Mouse (Mus musculus) MEL (cell line): Measurements from ENCODE around the gene Aurka. TPM values are rescaled to one million over a fixed set of nuclear protein-coding genes. Genes with fewer than 3 reads are reported as not detected.

Experiments
- DNase-seq: peaks from one replicate; pipeline ENCODE4 v3.0.0; 2011; ENCODE audit warnings: low read depth, low spot score
- H3K27ac ChIP-seq: 2 replicates; pipeline ENCODE4 v1.5.1; 2012; ENCODE audit warnings: low read depth, mild to moderate bottlenecking, control low read depth, low read length, moderate library complexity; ENCODE audit not compliant: control insufficient read depth
- H3K27me3 ChIP-seq, 2 experiments: fragments of 150-350 bp in 1 of 2; sonication (generic) in 1 of 2; 2 replicates each; pipeline ENCODE4 v1.6.1; 2012; ENCODE audit warnings: low read length in 2 of 2, mild to moderate bottlenecking in 2 of 2, improper control_type of control experiment in 1 of 2, moderate library complexity in 1 of 2; ENCODE audit not compliant: insufficient read depth in 2 of 2, control insufficient read depth in 1 of 2
- H3K36me3 ChIP-seq, 2 experiments: 2 replicates each; pipeline ENCODE4 v1.6.1; 2012 to 2014; ENCODE audit warnings: low read length in 2 of 2, improper control_type of control experiment in 1 of 2, inconsistent platforms in 1 of 2, mild to moderate bottlenecking in 1 of 2; ENCODE audit not compliant: insufficient read depth in 2 of 2, control insufficient read depth in 1 of 2
- H3K4me1 ChIP-seq, 2 experiments: fragments of 150-350 bp in 1 of 2; sonication (generic) in 1 of 2; 2 replicates each; pipeline ENCODE4 v1.6.1; 2012; ENCODE audit warnings: low read length in 2 of 2, improper control_type of control experiment in 1 of 2, mild to moderate bottlenecking in 1 of 2; ENCODE audit not compliant: insufficient read depth in 2 of 2, control insufficient read depth in 1 of 2
- H3K4me3 ChIP-seq, 2 experiments: fragments of 150-350 bp in 1 of 2; sonication (generic) in 1 of 2; 2 replicates each; pipeline ENCODE4 v1.5.1; 2012; ENCODE audit warnings: low read depth in 2 of 2, low read length in 2 of 2, mild to moderate bottlenecking in 2 of 2, moderate library complexity in 2 of 2, control low read depth in 1 of 2, improper control_type of control experiment in 1 of 2; ENCODE audit not compliant: control insufficient read depth in 1 of 2, insufficient read depth in 1 of 2
- H3K79me2 ChIP-seq: 2 replicates; pipeline ENCODE4 v1.6.1; 2012; ENCODE audit warnings: mild to moderate bottlenecking, low read length, moderate library complexity; ENCODE audit not compliant: control insufficient read depth, poor library complexity, insufficient read depth
- H3K9ac ChIP-seq: 2 replicates; pipeline ENCODE4 v1.6.1; 2012; ENCODE audit warnings: low read depth, mild to moderate bottlenecking, control low read depth, low read length, moderate library complexity; ENCODE audit not compliant: control insufficient read depth, poor library complexity, severe bottlenecking
- H3K9me3 ChIP-seq: fragments of 150-350 bp; sonication (generic); replicated peaks from 2 replicates; pipeline ENCODE4 v1.6.1; 2012; ENCODE audit warnings: mild to moderate bottlenecking, low read length, improper control_type of control experiment, moderate library complexity; ENCODE audit not compliant: insufficient read depth
- CHD2 ChIP-seq: IDR thresholded peaks from 2 replicates; pipeline ENCODE4 v1.6.1; 2011; ENCODE audit warnings: low read length, improper control_type of control experiment
- ELF1 ChIP-seq: IDR thresholded peaks from 2 replicates; pipeline ENCODE4 v1.6.1; 2014; ENCODE audit warnings: low read depth, mild to moderate bottlenecking, inconsistent platforms, low read length, improper control_type of control experiment, moderate library complexity
- EP300 ChIP-seq, 2 experiments: IDR thresholded peaks; 2 replicates each; pipeline ENCODE4 v1.6.1; 2011; ENCODE audit warnings: improper control_type of control experiment in 2 of 2, low read length in 2 of 2, low read depth in 1 of 2, mild to moderate bottlenecking in 1 of 2
- JUND ChIP-seq: IDR thresholded peaks from 2 replicates; pipeline ENCODE4 v1.6.1; 2011; ENCODE audit warnings: low read depth, mild to moderate bottlenecking, improper control_type of control experiment, low read length
- KAT2A ChIP-seq: conservative IDR thresholded peaks from 2 replicates; pipeline ENCODE4 v1.6.1; 2012; ENCODE audit warnings: low read depth, low read length, improper control_type of control experiment, inconsistent platforms
- MAZ ChIP-seq: IDR thresholded peaks from 2 replicates; pipeline ENCODE4 v1.6.1; 2012; ENCODE audit warnings: low read depth, mild to moderate bottlenecking, inconsistent platforms, low read length, improper control_type of control experiment
- MEF2A ChIP-seq: IDR thresholded peaks from 2 replicates; pipeline ENCODE4 v1.6.1; 2014; ENCODE audit warnings: low read depth, mild to moderate bottlenecking, inconsistent platforms, low read length, improper control_type of control experiment; ENCODE audit not compliant: poor library complexity, insufficient replicate concordance, severe bottlenecking; ENCODE audit errors: extremely low read depth
- MYB ChIP-seq: IDR thresholded peaks from 2 replicates; pipeline ENCODE4 v1.6.1; 2011; ENCODE audit warnings: mild to moderate bottlenecking, low read depth, low read length, improper control_type of control experiment
- NRF1 ChIP-seq: IDR thresholded peaks from 2 replicates; pipeline ENCODE4 v1.6.1; 2014; ENCODE audit warnings: low read depth, mild to moderate bottlenecking, inconsistent platforms, low read length, improper control_type of control experiment, moderate library complexity; ENCODE audit not compliant: poor library complexity, insufficient read depth, severe bottlenecking
- POLR2AphosphoS5 ChIP-seq: IDR thresholded peaks from 2 replicates; pipeline ENCODE4 v1.6.1; 2012; ENCODE audit warnings: low read depth, borderline replicate concordance, mild to moderate bottlenecking, inconsistent platforms, low read length, moderate library complexity, mixed read lengths
- RAD21 ChIP-seq: IDR thresholded peaks from 2 replicates; pipeline ENCODE4 v1.6.1; 2011; ENCODE audit warnings: mild to moderate bottlenecking, low read depth, low read length, improper control_type of control experiment
- RCOR1 ChIP-seq: IDR thresholded peaks from 2 replicates; pipeline ENCODE4 v1.6.1; 2012; ENCODE audit warnings: low read depth, mild to moderate bottlenecking, inconsistent platforms, low read length, improper control_type of control experiment
- SIN3A ChIP-seq: IDR thresholded peaks from 2 replicates; pipeline ENCODE4 v1.6.1; 2012; ENCODE audit warnings: low read length, improper control_type of control experiment, inconsistent platforms
- SMC3 ChIP-seq: IDR thresholded peaks from 2 replicates; pipeline ENCODE4 v1.6.1; 2011; ENCODE audit warnings: low read depth, low read length, improper control_type of control experiment
- TAL1 ChIP-seq: IDR thresholded peaks from 2 replicates; pipeline ENCODE4 v1.6.1; 2012; ENCODE audit warnings: mild to moderate bottlenecking, inconsistent platforms, low read length, moderate library complexity, mixed read lengths
- TBP ChIP-seq: IDR thresholded peaks from 2 replicates; pipeline ENCODE4 v1.8.0; 2011; ENCODE audit warnings: low read depth, low read length, improper control_type of control experiment
- UBTF ChIP-seq: IDR thresholded peaks from 2 replicates; pipeline ENCODE4 v1.6.1; 2012; ENCODE audit warnings: low read depth, mild to moderate bottlenecking, inconsistent platforms, low read length, improper control_type of control experiment, moderate library complexity, borderline replicate concordance; ENCODE audit not compliant: insufficient read depth
- USF1 ChIP-seq: IDR thresholded peaks from 2 replicates; pipeline ENCODE4 v1.6.1; 2014; ENCODE audit warnings: low read depth, mild to moderate bottlenecking, inconsistent platforms, low read length, improper control_type of control experiment, moderate library complexity
- USF2 ChIP-seq, 2 experiments: IDR thresholded peaks; 2 replicates each; pipeline ENCODE4 v1.6.1; 2011 to 2012; ENCODE audit warnings: improper control_type of control experiment in 2 of 2, low read length in 2 of 2, borderline replicate concordance in 1 of 2, inconsistent platforms in 1 of 2, low read depth in 1 of 2, mild to moderate bottlenecking in 1 of 2; ENCODE audit not compliant: insufficient read depth in 1 of 2
- ZC3H11A ChIP-seq: IDR thresholded peaks from 2 replicates; pipeline ENCODE4 v1.6.1; 2012; ENCODE audit warnings: low read depth, mild to moderate bottlenecking, inconsistent platforms, low read length, improper control_type of control experiment
- ZKSCAN1 ChIP-seq: IDR thresholded peaks from 2 replicates; pipeline ENCODE4 v1.6.1; 2012; ENCODE audit warnings: low read depth, mild to moderate bottlenecking, inconsistent platforms, low read length, improper control_type of control experiment, moderate library complexity
- ZNF384 ChIP-seq: IDR thresholded peaks from 2 replicates; pipeline ENCODE4 v1.6.1; 2012; ENCODE audit warnings: low read depth, mild to moderate bottlenecking, inconsistent platforms, low read length, improper control_type of control experiment
- polyA plus RNA-seq, 2 experiments: library from polyadenylated mRNA; stranded (reverse) in 1 of 2; unstranded in 1 of 2; fragments of >175 nt in 1 of 2; fragments of >200 nt in 1 of 2; gene quantifications; 2 replicates each; pipeline versions ENCODE4 v1.2.1 to v1.2.4; 2012; ENCODE audit warnings: low replicate concordance in 2 of 2, low read depth in 1 of 2; ENCODE audit not compliant: insufficient read length in 2 of 2, insufficient read depth in 1 of 2, missing spikeins in 1 of 2
- total RNA-seq: library from RNA; depleted of rRNA; stranded (reverse); fragments of 300-350 nt; gene quantifications from 2 replicates; pipeline ENCODE4 v1.2.3, GENCODE M21; 2012

The Aurka gene
- total and polyA plus RNA-seq, 3 experiments: 110 to 236 (median 150) TPM

GRCm38 (mm10) chr2:172344669-172345068 is 25.7 kb downstream of the Aurka start:
- no peak overlapping the region for H3K27ac ChIP-seq
- H3K9me3 ChIP-seq: no peaks in the 10 kb centered on the region
- H3K4me1 ChIP-seq: peaks cover 10 to 30% of the 10 kb centered on the region in 2 experiments
- H3K36me3 ChIP-seq: peaks cover 0 to 24% of the 10 kb centered on the region in 2 experiments; a peak in 2 of 4 replicates
- H3K9ac ChIP-seq: no peak overlapping the region
- peak overlapping the region; percentile 38 to 61; a peak in 3 of 4 replicates for H3K4me3 ChIP-seq
- no peaks in the 10 kb centered on the region for H3K27me3 ChIP-seq
- TF ChIP-seq SIN3A (0 out of 2 replicates have a peak, but pooled peaks have one; percentile 6), MAZ (no peak)
- no peaks in the 10 kb centered on the region; the same call in 1 of the 2 replicates for H3K79me2 ChIP-seq
- DNase-seq: no peak

- H3K4me1 ChIP-seq: peaks cover 10 to 26% of the 10 kb centered on the region in 2 experiments
- no peaks in the 10 kb centered on the region; the same call in 1 of the 2 replicates for H3K79me2 ChIP-seq
- H3K9ac ChIP-seq: no peak overlapping the region
- H3K27me3 ChIP-seq: no peaks in the 10 kb centered on the region
- no peak overlapping the region for H3K27ac ChIP-seq
- TF ChIP-seq USF1 (no peak), CHD2 (no peak), USF2 (IDR thresholded peaks at IDR 0.05; ENCODE audit: borderline replicate concordance in 1 of 2, insufficient read depth in 1 of 2, low read depth in 1 of 2, low read length in 2 of 2) (no peak), SMC3 (no peak), MYB (no peak), UBTF (no peak), KAT2A (no peak), RCOR1 (no peak), TAL1 (no peak), POLR2AphosphoS5 (no peak)
- no peaks in the 10 kb centered on the region for H3K9me3 ChIP-seq
- peaks cover 0 to 21% of the 10 kb centered on the region in 2 experiments; a peak in 2 of 4 replicates for H3K36me3 ChIP-seq
- DNase-seq: no peak
- H3K4me3 ChIP-seq: no peak overlapping the region
These were observed 26.6 kb downstream of the Aurka start for GRCm38 (mm10) chr2:172343751-172344150.

- DNase-seq: no peak
- no peaks in the 10 kb centered on the region; the same call in 1 of the 2 replicates for H3K79me2 ChIP-seq
- TF ChIP-seq MEF2A (no peak), NRF1 (no peak), EP300 (IDR thresholded peaks at IDR 0.05; ENCODE audit: low read depth in 1 of 2, low read length in 2 of 2) (no peak), USF2 (IDR thresholded peaks at IDR 0.05; ENCODE audit: borderline replicate concordance in 1 of 2, insufficient read depth in 1 of 2, low read depth in 1 of 2, low read length in 2 of 2) (no peak), ELF1 (no peak), UBTF (no peak), RCOR1 (no peak), ZKSCAN1 (no peak), USF1 (no peak), ZNF384 (no peak), RAD21 (no peak), ZC3H11A (no peak), JUND (no peak), SMC3 (no peak), KAT2A (no peak), MAZ (no peak), TBP (no peak)
- TF ChIP-seq, all 39 proteins: peak for 0
- Histone ChIP-seq H3K4me1 (peaks cover 2 to 4% of the 10 kb centered on the region in 2 experiments), H3K4me3 (no peak overlapping the region), H3K9ac (no peak overlapping the region), H3K36me3 (peaks cover 0 to 3% of the 10 kb centered on the region in 2 experiments; a peak in 1 of 4 replicates), H3K9me3 (no peaks in the 10 kb centered on the region), H3K27me3 (no peaks in the 10 kb centered on the region), H3K27ac (no peak overlapping the region)
These were observed 28.7 kb downstream of the Aurka start for GRCm38 (mm10) chr2:172341606-172342005.
